Mouse (Mus musculus) ES-E14 (cell line): ENCODE data around the gene Macf1. TPM values are rescaled to one million over a fixed set of nuclear protein-coding genes. Genes with fewer than 3 reads are reported as not detected.
A peak's percentile ranks its signal among the peaks of the same experiment; 100 is the strongest.

Source experiments
- DNase-seq: peaks from one replicate; pipeline ENCODE4 v3.0.0-alpha.2; 2013; ENCODE audit warnings: low read depth, low spot score
- H3K27ac ChIP-seq: 2 replicates; pipeline ENCODE4 v1.5.1; 2012; ENCODE audit warnings: low read depth, mild to moderate bottlenecking, low read length, moderate library complexity, mixed read lengths; ENCODE audit not compliant: poor library complexity, insufficient read depth, severe bottlenecking
- H3K36me3 ChIP-seq: 2 replicates; pipeline ENCODE4 v1.6.1; 2012; ENCODE audit warnings: mild to moderate bottlenecking, low read length, moderate library complexity, mixed read lengths; ENCODE audit not compliant: control insufficient read depth, poor library complexity, insufficient read depth, severe bottlenecking
- H3K4me1 ChIP-seq, 2 experiments: fragments of 150-350 bp in 1 of 2; sonication (generic) in 1 of 2; 2 replicates each; pipeline ENCODE4 v1.6.1; 2012; ENCODE audit warnings: low read length in 2 of 2, mild to moderate bottlenecking in 1 of 2, mixed read lengths in 1 of 2; ENCODE audit not compliant: control insufficient read depth in 2 of 2, insufficient read depth in 2 of 2, poor library complexity in 1 of 2
- H3K4me3 ChIP-seq, 2 experiments: fragments of 150-350 bp in 1 of 2; sonication (generic) in 1 of 2; 2 replicates each; pipeline ENCODE4 v1.5.1; 2012; ENCODE audit warnings: low read length in 2 of 2, low read depth in 1 of 2, mild to moderate bottlenecking in 1 of 2, mixed read lengths in 1 of 2; ENCODE audit not compliant: insufficient read depth in 1 of 2, poor library complexity in 1 of 2, severe bottlenecking in 1 of 2
- H3K9ac ChIP-seq: 2 replicates; pipeline ENCODE4 v1.6.1; 2012; ENCODE audit warnings: low read depth, mild to moderate bottlenecking, low read length, mixed read lengths; ENCODE audit not compliant: poor library complexity, insufficient read depth, severe bottlenecking
- H3K9me3 ChIP-seq: fragments of 150-350 bp; sonication (generic); 2 replicates; pipeline ENCODE4 v1.6.1; 2012; ENCODE audit warnings: low read depth, mild to moderate bottlenecking, low read length; ENCODE audit not compliant: control insufficient read depth, insufficient read depth
- CHD2 ChIP-seq: IDR thresholded peaks from 2 replicates; pipeline ENCODE4 v1.6.1; 2014; ENCODE audit warnings: mild to moderate bottlenecking, low read depth, low read length, inconsistent platforms
- HCFC1 ChIP-seq: IDR thresholded peaks from 2 replicates; pipeline ENCODE4 v1.6.1; 2012; ENCODE audit warnings: low read length, inconsistent platforms, borderline replicate concordance; ENCODE audit not compliant: insufficient read depth
- MAFK ChIP-seq: IDR thresholded peaks from 2 replicates; pipeline ENCODE4 v1.6.1; 2014; ENCODE audit warnings: mild to moderate bottlenecking, low read depth, low read length, inconsistent platforms; ENCODE audit not compliant: insufficient read depth
- ZC3H11A ChIP-seq: IDR thresholded peaks from 2 replicates; pipeline ENCODE4 v1.6.1; 2012; ENCODE audit warnings: low read depth, mild to moderate bottlenecking, inconsistent platforms, low read length, borderline replicate concordance
- ZNF384 ChIP-seq: IDR thresholded peaks from 2 replicates; pipeline ENCODE4 v1.6.1; 2012; ENCODE audit warnings: low read depth, low read length, inconsistent platforms
- in situ Hi-C, 2 experiments: fragments of 600-800 bp; cut with MboI; formaldehyde crosslinking; loops; one replicate each; pipeline ENCODE4 v1.15.1; 2025; ENCODE audit warnings: low sequenced_read_pairs in 2 of 2, inconsistent platforms in 1 of 2; ENCODE audit not compliant: unreplicated experiment in 2 of 2
- total RNA-seq: library from RNA; depleted of rRNA; stranded (reverse); fragments of 300-350 nt; gene quantifications from 2 replicates; pipeline ENCODE4 v1.2.3, GENCODE M21; 2012

Macf1 gene
- total RNA-seq, 1 experiment: 277 TPM

DNA sequence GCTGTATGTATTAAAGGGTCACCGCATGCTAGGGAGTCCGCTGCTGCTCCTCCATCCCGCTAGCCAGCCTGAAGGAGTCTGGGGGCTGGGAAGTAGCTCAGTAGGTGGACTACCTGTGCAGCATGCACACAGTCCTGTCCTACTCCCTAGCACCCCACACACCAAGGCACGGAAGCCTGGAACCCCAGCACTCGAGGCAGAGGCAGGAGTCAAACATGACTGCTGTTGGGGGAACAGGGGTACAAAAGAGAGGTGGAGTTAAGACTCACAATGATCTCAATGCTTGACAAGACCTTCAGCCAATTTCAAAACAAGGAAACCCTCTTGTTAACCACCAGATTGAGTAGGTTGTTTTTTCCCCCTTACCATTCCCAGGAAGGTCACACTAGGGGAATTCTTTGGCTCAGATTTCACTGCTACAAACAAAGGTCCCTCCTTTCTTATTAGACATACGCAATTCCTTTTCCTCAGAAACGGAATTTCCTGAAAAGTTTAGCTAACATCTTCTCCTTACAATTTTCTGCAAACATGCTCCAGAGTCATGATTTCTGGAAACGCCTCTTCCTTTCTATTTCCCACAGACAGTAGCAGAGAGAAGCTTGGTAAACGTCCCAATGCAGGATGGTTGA lies 256.8 kb downstream of the Macf1 start:
- TF ChIP-seq HCFC1: no peak
- TF ChIP-seq ZNF384: no peak
- TF ChIP-seq MAFK: no peak
- no peak for TF ChIP-seq ZC3H11A
- no peak for TF ChIP-seq CHD2
- H3K27ac ChIP-seq: no peak overlapping the region

DNA sequence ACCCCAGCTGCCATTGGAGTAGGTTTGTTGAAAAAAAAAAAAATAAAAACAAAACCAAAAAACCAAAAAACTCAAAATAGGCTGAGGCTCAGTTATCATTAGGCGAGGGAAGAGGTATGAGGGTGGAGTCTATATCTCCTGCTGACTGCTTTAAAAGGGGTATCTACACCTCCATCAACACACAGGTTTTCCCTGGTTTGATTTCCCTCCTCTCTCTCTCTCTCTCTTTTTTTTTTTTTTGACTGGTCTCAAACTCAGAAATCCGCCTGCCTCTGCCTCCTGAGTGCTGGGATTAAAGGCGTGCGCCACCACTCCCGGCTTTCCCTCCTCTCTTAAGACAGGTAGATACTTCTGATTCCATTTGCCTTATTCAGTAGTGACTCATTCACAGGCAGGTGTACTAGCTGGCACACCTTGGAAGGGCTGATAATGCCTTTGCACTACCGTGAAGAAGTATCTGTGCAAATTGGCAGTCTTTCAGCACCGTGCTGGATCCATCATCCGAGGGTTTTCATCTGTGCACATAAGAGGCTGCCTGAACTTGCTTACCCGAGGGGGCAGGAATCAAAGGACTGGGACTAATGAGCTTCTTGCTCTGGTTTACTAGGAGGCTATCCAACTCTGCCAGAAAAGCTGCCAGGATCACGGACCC lies 257.6 kb downstream of the Macf1 start:
- Histone ChIP-seq H3K4me1 (peaks cover 0 to 5% of the 10 kb centered on the region in 2 experiments; a peak in 1 of 4 replicates), H3K27ac (no peak overlapping the region), H3K9me3 (no peaks in the 10 kb centered on the region), H3K9ac (no peak overlapping the region), H3K36me3 (no peaks in the 10 kb centered on the region; the same call in 1 of the 2 replicates), H3K4me3 (no peak overlapping the region)
- in situ Hi-C loops: no loop called here
- TF ChIP-seq ZC3H11A: no peak
- no peak for TF ChIP-seq MAFK
- TF ChIP-seq CHD2: no peak
- peak; percentile 55; the same call in 1 of the 2 replicates for TF ChIP-seq ZNF384
- no peak for TF ChIP-seq HCFC1
- DNase-seq: no peak

More for the DNA sequence above, 256.8 kb downstream of the Macf1 start:
- DNase-seq: no peak
- Histone ChIP-seq H3K36me3 (peaks cover 5% of the 10 kb centered on the region), H3K9ac (no peak overlapping the region), H3K4me3 (no peak overlapping the region), H3K9me3 (no peaks in the 10 kb centered on the region), H3K4me1 (peaks cover 0 to 5% of the 10 kb centered on the region in 2 experiments; a peak in 1 of 4 replicates)
- in situ Hi-C loops: no loop called here

DNA sequence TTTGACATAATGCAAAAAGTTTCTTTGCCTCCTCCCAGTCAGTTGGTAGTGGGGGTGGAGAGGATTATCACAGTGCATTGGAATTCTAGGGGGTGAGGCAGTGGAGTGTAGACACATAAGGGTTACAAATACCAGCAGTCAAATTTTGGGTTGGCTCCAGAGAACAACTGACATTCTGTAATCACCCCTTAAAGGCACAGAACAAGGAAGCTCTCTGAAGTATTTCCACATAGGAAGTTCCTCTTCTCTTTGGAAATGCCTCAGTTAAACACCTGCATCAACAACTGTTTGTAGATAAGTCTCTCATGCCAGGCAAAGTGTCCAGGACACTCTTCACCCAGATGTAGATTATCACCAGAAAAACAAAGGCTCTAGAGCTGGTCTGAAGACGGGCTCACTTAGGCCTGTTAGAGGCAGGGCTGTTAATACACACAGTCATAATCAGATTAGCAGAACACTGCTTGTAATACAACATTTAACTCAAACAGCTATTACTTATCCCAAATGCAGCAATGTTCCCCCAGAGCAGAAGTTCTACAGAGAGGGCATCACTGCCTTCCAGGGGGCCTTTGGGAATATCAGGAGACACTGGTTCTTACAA lies 258.4 kb downstream of the Macf1 start:
- TF ChIP-seq ZC3H11A (no peak), ZNF384 (no peak), CHD2 (no peak), MAFK (no peak), HCFC1 (no peak)

DNA sequence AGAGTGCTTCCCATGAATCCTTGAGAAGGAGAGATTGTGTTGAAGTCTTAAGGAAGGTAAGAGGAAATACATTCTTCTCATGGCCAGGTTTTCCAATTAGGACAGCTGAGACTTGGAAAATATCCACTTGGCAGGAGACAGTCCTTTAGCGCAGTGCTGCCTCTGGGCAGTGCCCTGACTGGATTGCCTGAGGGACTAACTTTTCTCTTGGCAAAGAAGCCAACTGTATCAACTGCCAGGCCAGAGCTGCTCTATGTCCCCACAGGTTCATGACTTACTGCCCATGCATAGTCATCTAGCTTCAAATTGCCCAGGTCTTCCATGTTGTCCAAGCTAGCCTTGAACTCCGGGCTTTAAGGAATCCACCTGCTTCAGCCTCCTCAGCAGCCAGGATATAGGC lies 260.1 kb downstream of the Macf1 start:
- H3K4me3 ChIP-seq: no peak overlapping the region

More for the DNA sequence above, 258.4 kb downstream of the Macf1 start:
- H3K9me3 ChIP-seq: no peaks in the 10 kb centered on the region
- in situ Hi-C loops: no loop called here
- no peak overlapping the region for H3K9ac ChIP-seq
- H3K36me3 ChIP-seq: no peaks in the 10 kb centered on the region; the same call in 1 of the 2 replicates
- no peak overlapping the region for H3K4me3 ChIP-seq
- DNase-seq: no peak
- no peak overlapping the region for H3K27ac ChIP-seq
- H3K4me1 ChIP-seq: peaks cover 0 to 5% of the 10 kb centered on the region in 2 experiments; a peak in 1 of 4 replicates

More for the DNA sequence above, 260.1 kb downstream of the Macf1 start:
- Histone ChIP-seq H3K36me3 (no peaks in the 10 kb centered on the region), H3K9ac (no peak overlapping the region), H3K9me3 (no peaks in the 10 kb centered on the region), H3K27ac (no peak overlapping the region), H3K4me1 (peaks cover 0 to 5% of the 10 kb centered on the region in 2 experiments; a peak in 1 of 4 replicates)
- TF ChIP-seq CHD2 (no peak), HCFC1 (no peak), ZNF384 (no peak), MAFK (no peak), ZC3H11A (no peak)
- DNase-seq: no peak
- in situ Hi-C loops: no loop called here
